Mouse (Mus musculus) olfactory bulb, adult 2 months (tissue): ENCODE data around the gene Snapin. TPM values are rescaled to one million over a fixed set of nuclear protein-coding genes. Genes with fewer than 3 reads are reported as not detected.

Experiments
- H3K27ac ChIP-seq: fragments of 200-500 bp; 2 replicates; pipeline ENCODE4 v1.5.1; 2012; ENCODE audit warnings: low read depth, low read length; ENCODE audit not compliant: insufficient read depth
- H3K4me1 ChIP-seq: fragments of 200-500 bp; 2 replicates; pipeline ENCODE4 v1.6.1; 2012; ENCODE audit warnings: low read length; ENCODE audit not compliant: control insufficient read depth, insufficient read depth
- H3K4me3 ChIP-seq: fragments of 200-500 bp; 2 replicates; pipeline ENCODE4 v1.5.1; 2012; ENCODE audit warnings: mild to moderate bottlenecking, low read depth, low read length, moderate library complexity; ENCODE audit not compliant: insufficient read depth
- CTCF ChIP-seq: fragments of 200-500 bp; IDR thresholded peaks from 2 replicates; pipeline ENCODE4 v1.5.1; 2012; ENCODE audit warnings: low read depth, mild to moderate bottlenecking, low read length, moderate library complexity; ENCODE audit not compliant: insufficient read depth
- POLR2A ChIP-seq: fragments of 200-500 bp; IDR thresholded peaks from 2 replicates; pipeline ENCODE4 v1.6.1; 2012; ENCODE audit warnings: mild to moderate bottlenecking, low read depth, low read length, moderate library complexity; ENCODE audit not compliant: insufficient read depth
- WGBS: fragments of 180-500 bp; shearing (Covaris S2); methylation state at CpG from one replicate; pipeline ENCODE4 v1.1.7; 2018; 5-methylcytosine and 5-hydroxymethylcytosine counted together
- polyA plus RNA-seq: library from polyadenylated mRNA; stranded (reverse); fragments of >200 nt; gene quantifications from 2 replicates; pipeline ENCODE4 v1.2.4, GENCODE M21; 2012; ENCODE audit warnings: low replicate concordance; ENCODE audit not compliant: missing spikeins, insufficient read depth, insufficient read length

Snapin gene
- polyA plus RNA-seq = not detected in 2 replicates

- Histone ChIP-seq H3K27ac (peak within 1 kb of the TSS; percentile 81), H3K4me3 (peak within 1 kb of the TSS; percentile 90), H3K4me1 (no peaks in the 10 kb centered on the region)
- under 1% methylated on average over 37 of the region's 37 CpGs for WGBS
- TF ChIP-seq CTCF (peak; percentile 89), POLR2A (peak; percentile 89)
Measured at GRCm38 (mm10) chr3:90490696-90491256, at the start of gene Snapin. TSS of gene Snapin (minus strand) at chr3:90491033.

- Histone ChIP-seq H3K27ac (no peak overlapping the region), H3K4me1 (peaks cover 13% of the 10 kb centered on the region; the same call in 1 of the 2 replicates), H3K4me3 (peak overlapping the region; percentile 41)
- TF ChIP-seq CTCF (no peak), POLR2A (no peak)
- 82% methylated on average over 5 of the region's 5 CpGs for WGBS
Measured at GRCm38 (mm10) chr3:90537905-90538296, 47.1 kb upstream of the Snapin start.

GRCm38 (mm10) chr3:90537141-90537904 is 46.5 kb upstream of the Snapin start, which contains the start of gene S100a16:
TSS of gene S100a16 (plus strand) at chr3:90537254.
- Histone ChIP-seq H3K27ac (peak within 1 kb of the TSS; percentile 64; the same call in 1 of the 2 replicates), H3K4me1 (peaks cover 13% of the 10 kb centered on the region; the same call in 1 of the 2 replicates), H3K4me3 (peak within 1 kb of the TSS; percentile 41)
- no peak for TF ChIP-seq POLR2A
- TF ChIP-seq CTCF = no peak
- WGBS = 63% methylated on average over 10 of the region's 10 CpGs

- TF ChIP-seq POLR2A = no peak
- H3K27ac ChIP-seq = no peak overlapping the region
- H3K4me3 ChIP-seq = no peak overlapping the region
- H3K4me1 ChIP-seq = peaks cover 6% of the 10 kb centered on the region; the same call in 1 of the 2 replicates
- WGBS = 83% methylated on average over 1 of the region's 1 CpGs
Measured at GRCm38 (mm10) chr3:90535446-90535845, 44.6 kb upstream of the Snapin start.

- no peak overlapping the region for H3K4me3 ChIP-seq
- WGBS = 83% methylated on average over 5 of the region's 5 CpGs
- no peak for TF ChIP-seq POLR2A
- no peak for TF ChIP-seq CTCF
Measured at GRCm38 (mm10) chr3:90531713-90532112, 40.9 kb upstream of the Snapin start.

GRCm38 (mm10) chr3:90527291-90527873 is 36.5 kb upstream of the Snapin start:
- Histone ChIP-seq H3K4me1 (no peaks in the 10 kb centered on the region), H3K4me3 (no peak overlapping the region), H3K27ac (no peak overlapping the region)
- TF ChIP-seq CTCF = no peak
- no peak for TF ChIP-seq POLR2A
- WGBS = 90% methylated on average over 7 of the region's 7 CpGs

More at GRCm38 (mm10) chr3:90531713-90532112, 40.9 kb upstream of the Snapin start:
- Histone ChIP-seq H3K27ac (no peak overlapping the region), H3K4me1 (0 out of 2 replicates have a peak, but pooled peaks cover under 1% of the 10 kb centered on the region)

GRCm38 (mm10) chr3:90526580-90526979 is 35.7 kb upstream of the Snapin start, which contains the start of gene S100a14:
TSS of gene S100a14 (plus strand) at chr3:90526856.
- Histone ChIP-seq H3K27ac (no peak within 1 kb of the TSS), H3K4me1 (no peaks in the 10 kb centered on the region), H3K4me3 (no peak within 1 kb of the TSS)
- 79% methylated on average over 5 of the region's 5 CpGs for WGBS
- TF ChIP-seq CTCF = no peak
- no peak for TF ChIP-seq POLR2A

GRCm38 (mm10) chr3:90526076-90526475 is 35.2 kb upstream of the Snapin start:
- no peak for TF ChIP-seq POLR2A
- no peak for TF ChIP-seq CTCF
- H3K4me1 ChIP-seq = no peaks in the 10 kb centered on the region
- no peak overlapping the region for H3K4me3 ChIP-seq
- H3K27ac ChIP-seq = no peak overlapping the region
- WGBS = 62% methylated on average over 2 of the region's 2 CpGs

- H3K27ac ChIP-seq = no peak overlapping the region
- H3K4me1 ChIP-seq = no peaks in the 10 kb centered on the region
- 69% methylated on average over 4 of the region's 4 CpGs for WGBS
- no peak overlapping the region for H3K4me3 ChIP-seq
- no peak for TF ChIP-seq CTCF
- TF ChIP-seq POLR2A = no peak
Measured at GRCm38 (mm10) chr3:90525421-90525820, 34.6 kb upstream of the Snapin start.
